Mouse (Mus musculus): ENCODE measurements around the gene Ppard. TPM values are rescaled to one million over a fixed set of nuclear protein-coding genes. Genes with fewer than 3 reads are reported as not detected.

Ppard gene
- polyA plus RNA-seq, 1 experiment from 2014 or later: 1.5 TPM

- no peak for ATAC-seq (ENCODE audit: extremely low read depth, insufficient number of reproducible peaks, low FRiP score, low TSS enrichment)
- Histone ChIP-seq H3K4me2 (no peak overlapping the region), H3K27ac (replicated peaks) (no peak overlapping the region), H3K9me3 (no peaks in the 10 kb centered on the region), H3K27me3 (replicated peaks) (no peaks in the 10 kb centered on the region), H3K9ac (no peak overlapping the region), H3K36me3 (no peaks in the 10 kb centered on the region), H3K4me3 (no peak overlapping the region), H3K4me1 (peaks cover 29% of the 10 kb centered on the region)
- WGBS: 68% methylated on average over 3 of the region's 3 CpGs
Observed at GRCm38 (mm10) chr17:28274739-28275138, 42.2 kb downstream of the Ppard start.

- Histone ChIP-seq H3K9me3 (no peaks in the 10 kb centered on the region), H3K36me3 (no peaks in the 10 kb centered on the region), H3K27me3 (replicated peaks) (no peaks in the 10 kb centered on the region), H3K4me1 (peaks cover 38% of the 10 kb centered on the region), H3K4me3 (no peak overlapping the region), H3K4me2 (no peak overlapping the region), H3K27ac (replicated peaks) (no peak overlapping the region), H3K9ac (no peak overlapping the region)
- 81% methylated on average over 14 of the region's 14 CpGs for WGBS
- no peak for ATAC-seq (ENCODE audit: extremely low read depth, insufficient number of reproducible peaks, low FRiP score, low TSS enrichment)
Observed at GRCm38 (mm10) chr17:28277226-28277625, 44.7 kb downstream of the Ppard start.

GRCm38 (mm10) chr17:28277721-28278120 lies 45.2 kb downstream of the Ppard start:
- Histone ChIP-seq H3K4me1 (peaks cover 33% of the 10 kb centered on the region), H3K9me3 (no peaks in the 10 kb centered on the region), H3K9ac (no peak overlapping the region), H3K27me3 (replicated peaks) (no peaks in the 10 kb centered on the region), H3K27ac (replicated peaks) (no peak overlapping the region), H3K4me3 (no peak overlapping the region), H3K4me2 (no peak overlapping the region), H3K36me3 (no peaks in the 10 kb centered on the region)
- ATAC-seq (ENCODE audit: extremely low read depth, insufficient number of reproducible peaks, low FRiP score, low TSS enrichment): no peak
- WGBS: 77% methylated on average over 10 of the region's 10 CpGs

GRCm38 (mm10) chr17:28278156-28278555 lies 45.7 kb downstream of the Ppard start:
- Histone ChIP-seq H3K4me3 (no peak overlapping the region), H3K4me1 (peaks cover 29% of the 10 kb centered on the region), H3K27ac (replicated peaks) (no peak overlapping the region), H3K27me3 (replicated peaks) (no peaks in the 10 kb centered on the region), H3K9me3 (no peaks in the 10 kb centered on the region), H3K9ac (no peak overlapping the region), H3K36me3 (no peaks in the 10 kb centered on the region), H3K4me2 (no peak overlapping the region)
- 80% methylated on average over 3 of the region's 3 CpGs for WGBS
- no peak for ATAC-seq (ENCODE audit: extremely low read depth, insufficient number of reproducible peaks, low FRiP score, low TSS enrichment)

- no peaks in the 10 kb centered on the region for H3K36me3 ChIP-seq
- H3K4me3 ChIP-seq: no peak overlapping the region
- ATAC-seq (ENCODE audit: extremely low read depth, insufficient number of reproducible peaks, low FRiP score, low TSS enrichment): no peak
- H3K9ac ChIP-seq: peak overlapping the region; percentile 25; the same call in 1 of the 2 replicates
- no peaks in the 10 kb centered on the region for H3K9me3 ChIP-seq
- H3K27ac ChIP-seq (replicated peaks): no peak overlapping the region
- H3K27me3 ChIP-seq (replicated peaks): no peaks in the 10 kb centered on the region
- 45% methylated on average over 4 of the region's 4 CpGs for WGBS
- H3K4me2 ChIP-seq: no peak overlapping the region
- H3K4me1 ChIP-seq: peaks cover 28% of the 10 kb centered on the region
Observed at GRCm38 (mm10) chr17:28279236-28279635, 46.7 kb downstream of the Ppard start.

GRCm38 (mm10) chr17:28279780-28280422 lies 47.4 kb downstream of the Ppard start:
- Histone ChIP-seq H3K9ac (peak overlapping the region; percentile 60), H3K9me3 (no peaks in the 10 kb centered on the region), H3K4me1 (peaks cover 28% of the 10 kb centered on the region), H3K36me3 (no peaks in the 10 kb centered on the region), H3K27me3 (replicated peaks) (no peaks in the 10 kb centered on the region), H3K27ac (replicated peaks) (peak overlapping the region; percentile 33; the same call in 1 of the 2 replicates), H3K4me3 (no peak overlapping the region), H3K4me2 (no peak overlapping the region)
- 48% methylated on average over 15 of the region's 15 CpGs for WGBS
- 0 out of 2 replicates have a peak, but pooled peaks have one; percentile 11 for ATAC-seq (ENCODE audit: extremely low read depth, insufficient number of reproducible peaks, low FRiP score, low TSS enrichment)

- H3K4me2 ChIP-seq: no peak overlapping the region
- H3K9ac ChIP-seq: peak overlapping the region; percentile 60; the same call in 1 of the 2 replicates
- no peak overlapping the region for H3K4me3 ChIP-seq
- 58% methylated on average over 7 of the region's 7 CpGs for WGBS
- peaks cover 30% of the 10 kb centered on the region for H3K4me1 ChIP-seq
- H3K36me3 ChIP-seq: no peaks in the 10 kb centered on the region
- ATAC-seq (ENCODE audit: extremely low read depth, insufficient number of reproducible peaks, low FRiP score, low TSS enrichment): no peak
- no peaks in the 10 kb centered on the region for H3K9me3 ChIP-seq
- H3K27ac ChIP-seq (replicated peaks): peak overlapping the region; percentile 33; the same call in 1 of the 2 replicates
- H3K27me3 ChIP-seq (replicated peaks): no peaks in the 10 kb centered on the region
Observed at GRCm38 (mm10) chr17:28280423-28280800, 47.9 kb downstream of the Ppard start.

GRCm38 (mm10) chr17:28280831-28281377 lies 48.4 kb downstream of the Ppard start:
- Histone ChIP-seq H3K36me3 (no peaks in the 10 kb centered on the region), H3K9me3 (no peaks in the 10 kb centered on the region), H3K27ac (replicated peaks) (0 out of 2 replicates have a peak overlapping the region, but pooled peaks have one; percentile 33), H3K4me2 (no peak overlapping the region), H3K27me3 (replicated peaks) (no peaks in the 10 kb centered on the region), H3K4me3 (no peak overlapping the region), H3K9ac (peak overlapping the region; percentile 1; the same call in 1 of the 2 replicates), H3K4me1 (peaks cover 35% of the 10 kb centered on the region)
- no peak for ATAC-seq (ENCODE audit: extremely low read depth, insufficient number of reproducible peaks, low FRiP score, low TSS enrichment)
- WGBS: 45% methylated on average over 5 of the region's 5 CpGs

GRCm38 (mm10) chr17:28281866-28282441 lies 49.5 kb downstream of the Ppard start:
- Histone ChIP-seq H3K27ac (replicated peaks) (no peak overlapping the region), H3K9ac (no peak overlapping the region), H3K4me2 (no peak overlapping the region), H3K27me3 (replicated peaks) (no peaks in the 10 kb centered on the region), H3K4me1 (peaks cover 39% of the 10 kb centered on the region), H3K36me3 (no peaks in the 10 kb centered on the region), H3K9me3 (no peaks in the 10 kb centered on the region), H3K4me3 (no peak overlapping the region)
- 86% methylated on average over 7 of the region's 7 CpGs for WGBS
- ATAC-seq (ENCODE audit: extremely low read depth, insufficient number of reproducible peaks, low FRiP score, low TSS enrichment): no peak

- no peak overlapping the region for H3K4me3 ChIP-seq
- ATAC-seq (ENCODE audit: extremely low read depth, insufficient number of reproducible peaks, low FRiP score, low TSS enrichment): no peak
- H3K4me2 ChIP-seq: no peak overlapping the region
- H3K27ac ChIP-seq (replicated peaks): no peak overlapping the region
- no peaks in the 10 kb centered on the region for H3K9me3 ChIP-seq
- no peaks in the 10 kb centered on the region for H3K27me3 ChIP-seq (replicated peaks)
- no peak overlapping the region for H3K9ac ChIP-seq
- H3K4me1 ChIP-seq: peaks cover 52% of the 10 kb centered on the region
- H3K36me3 ChIP-seq: no peaks in the 10 kb centered on the region
- 86% methylated on average over 10 of the region's 10 CpGs for WGBS
Observed at GRCm38 (mm10) chr17:28283199-28283598, 50.7 kb downstream of the Ppard start.

GRCm38 (mm10) chr17:28286133-28286532 lies 53.6 kb downstream of the Ppard start:
- no peak for ATAC-seq (ENCODE audit: extremely low read depth, insufficient number of reproducible peaks, low FRiP score, low TSS enrichment)
- Histone ChIP-seq H3K9me3 (no peaks in the 10 kb centered on the region), H3K27ac (replicated peaks) (no peak overlapping the region), H3K27me3 (replicated peaks) (no peaks in the 10 kb centered on the region), H3K4me2 (no peak overlapping the region), H3K4me3 (no peak overlapping the region), H3K9ac (no peak overlapping the region), H3K36me3 (no peaks in the 10 kb centered on the region), H3K4me1 (peaks cover 40% of the 10 kb centered on the region)
- WGBS: 77% methylated on average over 10 of the region's 10 CpGs
